Mouse (Mus musculus): ENCODE results near the gene Nova2. TPM values are rescaled to one million over a fixed set of nuclear protein-coding genes. Genes with fewer than 3 reads are reported as not detected.

Nova2 gene
- polyA plus RNA-seq (2021; fragmentation: Nextera tagmentation): 3.8 and 4.1 TPM in 2 replicates
- long read RNA-seq, experiment 1, partial matches to known transcripts: 0 of 10 reads
- long read RNA-seq, experiment 1, other reads (novel, unspliced or antisense): 10 of 10 reads
- long read RNA-seq, experiment 2, partial matches to known transcripts: 0 of 6 reads
- long read RNA-seq, experiment 2, other reads (novel, unspliced or antisense): 6 of 6 reads

GRCm38 (mm10) chr7:18925162-18925938 is at the start of gene Nova2:
Nova2 (plus strand) TSS chr7:18925888.

GRCm38 (mm10) chr7:18910241-18910831 is 15.4 kb upstream of the Nova2 start, which contains the start of gene Ccdc61:
Ccdc61 (minus strand) TSS chr7:18910415.

DNA sequence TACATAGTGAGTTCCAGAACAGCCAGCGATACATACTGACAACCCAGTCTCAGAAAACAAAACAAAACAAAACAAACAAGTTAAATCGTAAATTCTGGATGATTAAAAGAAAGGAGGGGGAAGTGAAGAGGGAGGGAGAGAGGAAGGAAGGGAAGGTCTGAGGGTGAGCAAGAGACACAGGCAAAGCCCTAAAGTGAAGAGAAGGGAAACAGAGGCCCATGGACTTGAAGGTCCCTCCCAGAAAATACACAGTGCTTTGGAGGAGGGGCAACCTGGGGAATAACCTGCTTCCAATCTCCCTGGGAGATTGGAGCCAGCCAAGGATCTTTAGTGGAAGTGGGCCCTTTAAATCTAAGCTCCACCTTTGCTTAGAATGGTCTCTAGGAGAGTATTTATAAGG is 61.4 kb downstream of the Nova2 start, which contains the start of gene Nanos2:
Nanos2 (plus strand) TSS at position 301 of the 400 bp plus-strand sequence.

DNA sequence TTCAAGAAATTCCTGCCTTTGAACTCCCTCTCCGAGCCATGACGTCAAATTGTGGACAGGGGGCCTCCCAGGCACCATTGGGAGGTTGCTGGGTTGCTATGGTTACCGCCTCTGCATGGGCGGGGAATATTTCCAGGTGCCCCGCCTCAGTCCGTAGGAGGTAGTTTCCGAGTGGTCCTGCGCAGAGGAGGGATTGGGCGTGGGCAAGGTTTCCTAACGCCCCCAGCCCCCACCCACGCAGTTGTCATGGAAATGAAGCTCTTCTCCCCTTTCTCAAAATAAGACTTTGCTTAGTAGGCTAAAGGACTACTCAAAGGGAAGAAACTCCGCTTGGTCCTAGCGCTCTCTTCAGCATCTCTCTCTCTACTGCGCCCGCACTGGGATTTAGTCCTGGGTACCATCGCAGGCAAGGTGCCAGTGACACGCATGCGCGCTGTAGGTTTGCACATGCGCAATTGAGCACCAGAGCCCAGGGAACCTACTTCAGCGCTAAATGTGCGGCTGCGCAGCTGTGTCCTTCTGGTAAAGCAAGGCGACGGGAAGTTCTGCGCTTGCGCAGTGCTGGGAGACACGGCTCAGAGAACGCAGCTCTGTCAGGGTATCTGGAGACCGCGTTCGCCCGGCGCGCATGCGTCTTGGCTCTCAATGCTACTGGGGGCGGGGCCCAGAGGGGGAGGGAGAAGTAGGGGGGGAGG is 65.1 kb downstream of the Nova2 start, which contains the start of gene Mypop:
Mypop (plus strand) TSS at position 645 of the 695 bp plus-strand sequence.

GRCm38 (mm10) chr7:19003902-19004630 is 78.4 kb downstream of the Nova2 start, which contains the start of gene Irf2bp1:
Irf2bp1 (plus strand) TSS chr7:19004044.

Other genes starting within 250 kb of the Nova2 start
- not detected in 2 replicates for gene Psg20, start 239.7 kb upstream of the Nova2 start, polyA plus RNA-seq (2021; fragmentation: Nextera tagmentation)
- gene Psg22, start 207.8 kb upstream of the Nova2 start, polyA plus RNA-seq (2021; fragmentation: Nextera tagmentation): not detected in 2 replicates
- not detected in 2 replicates for gene Psg19, start 127.4 kb upstream of the Nova2 start, polyA plus RNA-seq (2021; fragmentation: Nextera tagmentation)
- gene Psg17, start 104.3 kb upstream of the Nova2 start, polyA plus RNA-seq (2021; fragmentation: Nextera tagmentation): not detected in 2 replicates
- 0.51 and 0.70 TPM in 2 replicates for gene Mill2, start 85.9 kb upstream of the Nova2 start, polyA plus RNA-seq (2021; fragmentation: Nextera tagmentation)
- gene Pglyrp1, start 54.6 kb upstream of the Nova2 start, polyA plus RNA-seq (2021; fragmentation: Nextera tagmentation): 8.7 and 9.9 TPM in 2 replicates
- 12.1 and 13.0 TPM in 2 replicates for gene Ccdc61, start 15.5 kb upstream of the Nova2 start, polyA plus RNA-seq (2021; fragmentation: Nextera tagmentation)
- gene Nanos2, start 61.5 kb downstream of the Nova2 start, polyA plus RNA-seq (2021; fragmentation: Nextera tagmentation): not detected in 2 replicates
- gene Mypop, start 65.4 kb downstream of the Nova2 start, polyA plus RNA-seq (2021; fragmentation: Nextera tagmentation): 4.8 and 6.6 TPM in 2 replicates
- gene Irf2bp1, start 78.2 kb downstream of the Nova2 start, polyA plus RNA-seq (2021; fragmentation: Nextera tagmentation): 6.9 and 8.8 TPM in 2 replicates
- not detected in 2 replicates for gene Foxa3, start 97.7 kb downstream of the Nova2 start, polyA plus RNA-seq (2021; fragmentation: Nextera tagmentation)
- gene Sympk, start 98.5 kb downstream of the Nova2 start, polyA plus RNA-seq (2021; fragmentation: Nextera tagmentation): 18.9 and 23.2 TPM in 2 replicates
- 0.23 and 0.24 TPM in 2 replicates for gene Rsph6a, start 128.8 kb downstream of the Nova2 start, polyA plus RNA-seq (2021; fragmentation: Nextera tagmentation)
- gene Dmwd, start 150.3 kb downstream of the Nova2 start, polyA plus RNA-seq (2021; fragmentation: Nextera tagmentation): 22.3 and 22.4 TPM in 2 replicates
- gene Dmpk, start 158.0 kb downstream of the Nova2 start, polyA plus RNA-seq (2021; fragmentation: Nextera tagmentation): 0.72 and 1.8 TPM in 2 replicates
- 0.28 and 0.30 TPM in 2 replicates for gene Six5, start 168.7 kb downstream of the Nova2 start, polyA plus RNA-seq (2021; fragmentation: Nextera tagmentation)
- 0.10 and 0.23 TPM in 2 replicates for gene Gm4969, start 192.5 kb downstream of the Nova2 start, polyA plus RNA-seq (2021; fragmentation: Nextera tagmentation)
- 7.0 and 8.7 TPM in 2 replicates for gene Fbxo46, start 194.0 kb downstream of the Nova2 start, polyA plus RNA-seq (2021; fragmentation: Nextera tagmentation)
- 13.3 and 14.4 TPM in 2 replicates for gene Qpctl, start 223.4 kb downstream of the Nova2 start, polyA plus RNA-seq (2021; fragmentation: Nextera tagmentation)
- gene Snrpd2, start 223.8 kb downstream of the Nova2 start, polyA plus RNA-seq (2021; fragmentation: Nextera tagmentation): 129 and 137 TPM in 2 replicates
- 0.13 TPM in 1 of 2 replicates, not detected in the other for gene Gipr, start 240.2 kb downstream of the Nova2 start, polyA plus RNA-seq (2021; fragmentation: Nextera tagmentation)

Measured in layer of hippocampus, adult 6 months (tissue).